Mouse (Mus musculus): ENCODE data around the gene BC003965. TPM values are rescaled to one million over a fixed set of nuclear protein-coding genes. Genes with fewer than 3 reads are reported as not detected.
"Not testable (repeated sequence)": the region's sequence is repeated elsewhere in the genome, so short reads cannot be mapped to it uniquely, and the experiment has no call there.

Gene BC003965
- total RNA-seq, 2 experiments from 2014 or later, result 18.5 to 20.0 TPM

DNA sequence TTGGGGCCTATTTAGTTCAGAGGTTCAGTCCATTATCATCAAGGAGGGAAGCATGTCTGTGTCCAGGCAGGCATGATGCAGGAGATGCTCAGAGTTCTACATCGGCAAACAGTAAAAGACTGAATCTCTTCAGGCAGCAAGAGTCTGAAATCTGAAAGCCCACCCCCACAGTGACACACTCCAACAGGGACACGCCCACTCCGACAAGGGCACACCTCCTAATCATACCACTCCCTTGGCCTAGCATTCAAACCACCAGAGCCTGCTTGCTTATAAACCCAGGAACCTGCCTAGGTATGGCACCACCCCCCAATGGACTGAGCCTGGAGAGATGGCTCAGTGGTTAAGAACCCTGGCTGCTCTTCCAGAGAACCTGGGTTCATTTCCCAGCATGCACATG, 31.1 kb downstream of the BC003965 start:
- DNase-seq (ENCODE audit: low spot score in 2 of 2), result no peak

DNA sequence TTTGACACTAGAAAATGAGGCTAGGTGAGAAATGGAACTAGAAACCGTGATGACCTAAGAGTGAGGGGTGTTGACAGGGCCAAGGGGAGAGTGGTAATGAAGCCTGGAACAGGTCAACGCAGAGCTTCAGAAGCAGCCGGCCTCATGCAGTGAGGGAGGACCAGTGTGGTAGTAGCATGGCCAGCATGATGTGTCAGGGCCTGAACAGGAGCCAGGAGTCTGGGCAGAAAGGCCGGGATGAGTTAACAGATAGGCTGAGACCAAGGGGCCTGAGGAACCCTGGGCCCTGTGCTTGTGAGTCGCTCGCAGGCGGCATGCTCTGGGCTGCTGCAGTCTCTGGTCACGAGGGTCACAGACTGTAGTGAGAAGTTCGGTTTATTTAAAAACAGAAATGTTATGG, 34.6 kb downstream of the BC003965 start:
- DNase-seq (ENCODE audit: low spot score in 2 of 2), result no peak

DNA sequence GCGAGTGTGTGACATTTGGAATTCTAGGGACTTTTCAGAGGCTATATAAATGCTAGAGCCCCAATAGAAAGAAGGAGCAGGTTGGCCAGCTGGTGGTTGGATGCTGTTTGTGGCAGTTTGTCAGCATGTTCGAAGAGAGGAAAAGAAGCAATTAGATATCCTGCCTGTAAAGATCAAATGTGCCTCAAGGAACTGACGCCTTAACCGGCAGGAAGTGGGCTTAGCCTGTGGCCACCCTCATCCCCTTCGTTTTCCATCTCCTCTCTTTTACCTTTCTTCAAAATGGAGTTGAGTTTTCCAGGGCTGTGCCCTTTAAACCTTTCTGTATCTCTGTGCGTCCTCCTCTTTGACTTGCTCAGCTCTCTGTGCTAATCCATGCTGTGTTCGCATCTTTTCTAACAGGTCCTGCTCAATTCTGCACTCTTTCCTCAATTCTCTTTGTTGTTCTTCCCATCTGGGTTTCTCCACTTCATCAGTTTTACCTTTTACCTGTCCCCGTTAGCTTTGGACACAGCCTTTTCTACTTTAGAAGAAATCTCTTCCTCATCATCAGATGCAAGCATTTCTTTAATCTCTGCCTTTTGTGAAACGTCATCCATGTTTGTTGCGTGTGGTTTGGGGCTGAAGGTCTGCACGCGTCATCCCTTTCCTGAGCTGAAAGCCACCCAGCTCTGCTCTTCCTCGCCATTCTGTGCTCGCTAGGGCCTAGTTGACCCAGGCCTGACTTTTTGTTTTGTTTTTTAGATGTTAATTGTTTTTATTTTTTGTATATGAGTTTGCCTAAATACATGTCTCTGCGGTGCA, 35.3 kb downstream of the BC003965 start:
- DNase-seq (ENCODE audit: low spot score in 2 of 2), result no peak

GRCm38 (mm10) chr17:25220746-25221145, 36.4 kb downstream of the BC003965 start:
- DNase-seq (ENCODE audit: low spot score in 2 of 2), result no peak

- peak; percentile 59 to 65 for DNase-seq (ENCODE audit: low spot score in 2 of 2)
Measured at GRCm38 (mm10) chr17:25221821-25222503, 37.6 kb downstream of the BC003965 start.

DNA sequence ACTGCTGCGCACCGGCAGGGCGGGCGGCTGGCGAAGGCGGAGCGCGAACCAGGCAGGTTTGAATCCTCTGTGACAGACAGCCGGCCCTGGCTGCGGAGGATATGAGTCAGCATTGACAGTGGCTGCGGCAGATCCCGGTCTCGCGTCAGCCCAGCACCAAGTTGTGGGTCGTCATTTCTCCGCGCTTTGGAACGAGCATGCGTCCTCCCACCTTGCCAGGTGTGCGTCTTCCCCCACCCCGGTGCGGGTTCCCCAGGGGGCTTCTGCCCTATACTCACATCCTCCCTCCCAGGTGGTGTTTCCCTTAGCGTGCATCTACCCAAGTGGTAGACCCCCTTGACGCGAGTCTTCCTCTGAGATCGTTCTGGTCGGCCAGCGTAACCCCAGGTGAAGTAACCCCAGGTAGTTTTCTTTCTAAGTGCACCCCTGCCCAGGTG, 38.2 kb downstream of the BC003965 start:
- peak in 1 of 2 experiments; percentile 16 for DNase-seq (ENCODE audit: low spot score in 2 of 2)

DNA sequence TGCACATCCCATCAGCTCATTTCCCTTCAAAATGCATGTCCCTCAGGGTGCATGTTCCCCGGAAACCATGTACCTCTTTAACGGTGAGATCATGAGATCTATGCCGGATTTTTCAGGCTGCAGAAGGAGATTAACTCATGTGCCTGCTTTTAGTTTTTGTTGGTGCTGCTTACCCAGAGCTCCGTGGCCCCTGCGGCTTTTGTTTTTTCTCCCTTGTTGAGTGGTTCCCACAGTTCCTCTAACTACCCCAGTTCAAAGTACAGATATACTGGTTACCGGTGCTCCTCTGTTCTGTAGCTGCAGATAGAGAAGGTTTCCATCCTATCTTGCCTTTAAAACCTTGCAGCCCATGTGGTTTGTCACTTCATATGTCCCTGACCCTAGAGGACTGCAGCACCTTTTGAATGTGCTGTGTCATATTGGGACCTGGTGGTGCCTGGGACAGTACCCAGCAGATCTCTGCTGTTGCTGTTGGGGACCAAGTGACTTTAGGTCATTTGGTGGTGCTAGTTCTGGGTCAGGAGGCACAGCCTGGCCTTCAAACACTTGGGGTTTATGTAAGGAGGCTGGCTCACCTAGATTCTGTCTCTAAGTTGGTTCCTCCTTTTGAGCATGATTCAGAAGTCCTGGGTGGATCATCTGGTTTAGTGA, 38.7 kb downstream of the BC003965 start:
- DNase-seq (ENCODE audit: low spot score in 2 of 2), result no peak

GRCm38 (mm10) chr17:25224586-25225222, 40.4 kb downstream of the BC003965 start:
- DNase-seq (ENCODE audit: low spot score in 2 of 2), result no peak

DNA sequence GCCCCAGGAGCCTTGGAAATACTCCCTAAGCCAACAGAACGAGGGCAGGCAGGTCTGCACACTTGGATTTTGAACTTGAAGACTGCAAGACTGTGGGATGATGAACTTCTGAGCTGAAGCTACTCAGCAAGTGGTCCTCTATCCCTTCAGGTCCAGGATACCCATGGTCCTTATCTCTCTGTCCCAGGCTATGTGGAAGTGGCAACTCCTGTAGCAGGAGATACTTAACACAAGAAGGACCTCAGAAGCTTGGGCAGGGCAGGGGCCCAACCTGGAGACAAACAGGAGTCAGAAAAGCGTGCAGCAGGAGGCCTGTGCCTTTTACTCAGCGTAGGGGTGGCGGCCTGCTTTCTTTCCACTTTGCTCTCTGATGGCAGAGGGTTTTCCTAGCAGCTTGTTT, 41.3 kb downstream of the BC003965 start:
- DNase-seq (ENCODE audit: low spot score in 2 of 2), result no peak

GRCm38 (mm10) chr17:25227991-25228390, 43.6 kb downstream of the BC003965 start:
- no peak for DNase-seq (ENCODE audit: low spot score in 2 of 2)

DNA sequence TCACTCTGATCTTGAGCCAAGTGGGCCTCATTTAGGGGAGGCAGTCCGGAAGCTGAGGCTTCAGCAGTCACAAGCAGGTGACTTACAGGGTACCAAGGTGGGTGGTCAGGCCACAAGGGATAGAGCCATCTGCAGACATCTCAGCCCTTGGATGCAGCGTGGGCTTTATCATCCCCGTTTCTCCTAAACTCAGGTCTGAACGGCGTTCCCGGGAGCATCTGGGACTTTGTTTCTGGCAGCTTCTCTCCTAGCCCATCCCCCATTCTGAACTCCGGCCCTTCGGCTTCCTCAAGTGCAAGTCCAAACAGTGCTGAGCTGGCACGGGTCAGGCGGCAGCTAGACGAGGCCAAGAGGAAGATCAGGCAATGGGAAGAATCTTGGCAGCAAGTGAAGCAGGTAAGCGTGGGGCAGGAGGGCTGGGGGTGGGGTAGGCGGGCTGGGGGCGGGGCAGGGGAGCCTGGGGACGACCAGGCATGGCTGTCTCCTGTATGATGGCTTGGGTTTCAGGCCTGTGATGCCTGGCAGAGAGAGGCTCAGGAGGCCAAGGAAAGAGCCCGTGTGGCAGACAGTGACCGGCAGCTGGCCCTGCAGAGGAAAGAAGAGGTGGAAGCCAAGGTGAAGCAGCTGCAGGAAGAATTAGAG, 45.8 kb downstream of the BC003965 start:
- not testable (repeated sequence) for DNase-seq (ENCODE audit: low spot score in 2 of 2)

DNA sequence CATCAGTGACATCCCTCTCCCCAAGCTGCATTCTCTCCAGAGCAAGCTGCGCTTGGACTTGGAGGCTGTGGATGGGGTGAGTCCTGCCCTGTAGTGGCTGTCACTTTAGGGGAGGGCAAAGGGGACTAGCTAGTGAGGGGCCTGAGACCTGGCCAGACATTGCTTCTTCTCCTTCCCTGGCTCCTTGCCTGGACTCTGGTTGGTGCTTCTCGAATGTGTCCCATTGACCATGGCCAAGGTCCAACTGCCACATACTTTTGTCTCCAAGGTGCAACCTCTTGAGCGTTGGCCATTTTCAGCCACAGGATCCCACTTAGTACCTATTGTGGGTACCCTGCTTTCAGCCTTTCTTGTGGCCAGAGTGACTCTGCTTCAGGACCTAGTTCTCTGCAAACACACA, 46.3 kb downstream of the BC003965 start:
- DNase-seq (ENCODE audit: low spot score in 2 of 2), result no peak

DNA sequence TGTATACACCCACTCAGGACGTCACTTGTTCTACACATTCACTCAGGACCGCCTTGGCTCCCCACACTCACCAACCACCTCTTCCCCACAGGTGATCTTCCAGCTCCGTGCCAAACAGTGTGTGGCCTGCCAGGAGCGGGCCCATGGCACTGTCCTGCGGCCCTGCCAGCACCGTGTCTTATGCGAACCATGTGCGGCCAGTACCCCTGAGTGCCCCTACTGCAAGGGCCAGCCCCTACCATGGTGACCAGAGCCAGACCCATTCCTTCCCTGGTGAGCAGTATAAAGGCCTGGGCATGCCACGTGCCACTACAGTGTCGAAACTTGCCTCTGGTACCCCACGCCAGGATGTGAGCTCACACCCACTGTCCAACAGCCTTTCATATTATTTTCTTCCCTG, 47.3 kb downstream of the BC003965 start:
- not testable (repeated sequence) for DNase-seq (ENCODE audit: low spot score in 2 of 2)

GRCm38 (mm10) chr17:25235635-25236034, 51.3 kb downstream of the BC003965 start:
- no peak for DNase-seq (ENCODE audit: low spot score in 2 of 2)

Other genes starting within 250 kb of the BC003965 start
- 100 to 1,000 TPM; 125 to 137 TPM for gene Mapk8ip3, start 247.6 kb upstream of the BC003965 start, total RNA-seq (2021)
- gene Jpt2, start 223.9 kb upstream of the BC003965 start, total RNA-seq (2021), result 10 to 100 TPM; 19.2 to 26.3 TPM
- gene Cramp1l, start 168.8 kb upstream of the BC003965 start, total RNA-seq (2021), result 10 to 100 TPM; 20.4 to 24.0 TPM
- gene Ift140, start 168.5 kb upstream of the BC003965 start, total RNA-seq (2021), result 10 to 100 TPM; 20.3 to 29.9 TPM
- 10 to 100 TPM; 43.2 to 45.6 TPM for gene Tmem204, start 101.0 kb upstream of the BC003965 start, total RNA-seq (2021)
- 10 to 100 TPM; 18.4 to 21.9 TPM for gene Telo2, start 68.6 kb upstream of the BC003965 start, total RNA-seq (2021)
- gene Ptx4, start 63.8 kb upstream of the BC003965 start, total RNA-seq (2021), result not detected
- 10 to 100 TPM; 42.0 to 43.7 TPM for gene Clcn7, start 51.2 kb upstream of the BC003965 start, total RNA-seq (2021)
- gene Ccdc154, start 22.1 kb upstream of the BC003965 start, total RNA-seq (2021), result under 1 TPM; 0.10 to 0.13 TPM
- not detected for gene Gm38655, start 9.1 kb upstream of the BC003965 start, total RNA-seq (2021)
- 10 to 100 TPM; 15.4 to 16.2 TPM for gene Unkl, start 3.8 kb downstream of the BC003965 start, total RNA-seq (2021)
- 10 to 100 TPM; 42.4 to 46.5 TPM for gene Gnptg, start 55.6 kb downstream of the BC003965 start, total RNA-seq (2021)
- 10 to 100 TPM; 20.3 to 22.6 TPM for gene Tsr3, start 55.6 kb downstream of the BC003965 start, total RNA-seq (2021)
- gene Baiap3, start 71.8 kb downstream of the BC003965 start, total RNA-seq (2021), result 10 to 100 TPM; 11.7 to 16.2 TPM
- gene Ube2i, start 90.1 kb downstream of the BC003965 start, total RNA-seq (2021), result 100 to 1,000 TPM; 207 to 260 TPM
- under 1 TPM; 0.33 to 0.48 TPM for gene Prss34, start 113.8 kb downstream of the BC003965 start, total RNA-seq (2021)
- not detected for gene Prss28, start 124.1 kb downstream of the BC003965 start, total RNA-seq (2021)
- not detected for gene Prss29, start 134.1 kb downstream of the BC003965 start, total RNA-seq (2021)
- gene Tpsab1, start 161.0 kb downstream of the BC003965 start, total RNA-seq (2021), result 1 to 10 TPM in 1 of 2 experiments, under 1 TPM in 1; 0.53 to 1.5 TPM
- gene Tpsb2, start 181.8 kb downstream of the BC003965 start, total RNA-seq (2021), result 1 to 10 TPM; 2.9 to 6.7 TPM
- under 1 TPM in 1 of 2 experiments, not detected in 1; 0.38 TPM for gene Tpsg1, start 184.7 kb downstream of the BC003965 start, total RNA-seq (2021)
- 10 to 100 TPM; 69.5 to 83.9 TPM for gene Cacna1h, start 249.2 kb downstream of the BC003965 start, total RNA-seq (2021)